Mouse (Mus musculus): Measurements from ENCODE around the gene Dip2c. TPM values are rescaled to one million over a fixed set of nuclear protein-coding genes. Genes with fewer than 3 reads are reported as not detected.

The Dip2c gene
- polyA plus RNA-seq, 1 experiment from 2014 or later: 6.5 TPM

DNA sequence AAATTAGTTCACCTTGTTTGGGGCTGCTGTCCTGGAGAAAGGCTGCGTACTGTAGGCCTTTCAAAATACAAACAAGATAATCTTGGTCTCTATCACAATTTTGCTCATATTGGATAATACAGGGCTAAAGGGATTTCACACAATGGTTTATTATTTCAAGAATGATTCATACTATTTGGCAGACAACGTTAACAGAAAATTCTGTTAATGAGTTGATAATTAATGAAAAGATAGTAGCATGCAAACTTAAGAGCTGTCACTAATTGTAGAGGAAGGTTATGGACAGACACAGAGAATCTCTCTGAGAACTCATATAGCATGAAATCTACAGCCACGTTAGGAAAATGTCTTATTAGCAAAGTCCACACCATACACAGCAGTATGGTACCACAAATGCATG is 436.6 kb downstream of the Dip2c start:
- ATAC-seq (ENCODE audit: insufficient number of reproducible peaks, low FRiP score, low TSS enrichment, low read depth): no peak
- 90% methylated on average over 3 of the region's 3 CpGs for WGBS

DNA sequence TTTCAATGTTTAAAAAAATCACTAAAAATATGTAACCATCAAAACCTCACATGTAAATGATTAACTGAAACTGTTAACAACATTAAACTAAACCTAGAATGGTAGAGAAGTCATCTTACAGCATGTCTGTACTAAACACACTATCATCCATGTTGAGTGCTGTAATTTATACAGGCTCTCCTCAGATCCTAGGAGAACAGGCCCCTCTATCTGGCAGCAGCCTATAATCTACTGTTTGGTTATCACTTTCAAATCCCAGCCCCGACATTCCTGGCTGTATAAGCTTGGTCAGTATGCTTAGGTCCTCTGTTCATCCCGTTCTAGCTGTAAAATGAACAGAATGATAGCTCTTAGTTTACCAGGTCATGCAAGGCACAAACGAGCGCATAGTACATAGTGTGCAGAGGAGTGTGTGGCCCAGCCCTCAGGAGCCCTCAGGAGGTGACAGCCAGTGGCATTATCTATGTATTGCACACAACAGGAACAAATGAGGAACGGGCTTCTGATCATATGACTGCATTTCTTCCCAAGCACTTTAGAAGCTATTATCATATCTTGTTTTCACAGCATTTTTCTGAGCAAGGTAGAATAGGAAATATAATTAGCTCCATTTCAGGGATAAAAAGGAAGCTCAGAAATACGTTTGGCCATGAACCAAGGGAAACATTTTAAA is 437.3 kb downstream of the Dip2c start:
- H3K4me3 ChIP-seq: no peak overlapping the region
- no peak overlapping the region for H3K27ac ChIP-seq
- no peaks in the 10 kb centered on the region for H3K27me3 ChIP-seq
- H3K9ac ChIP-seq: no peak overlapping the region
- H3K4me2 ChIP-seq: no peak overlapping the region
- 85% methylated on average over 6 of the region's 6 CpGs for WGBS
- 0 out of 2 replicates have a peak, but pooled peaks cover 8% of the 10 kb centered on the region for H3K36me3 ChIP-seq
- peaks cover 5% of the 10 kb centered on the region; the same call in 1 of the 2 replicates for H3K4me1 ChIP-seq
- ATAC-seq (ENCODE audit: insufficient number of reproducible peaks, low FRiP score, low TSS enrichment, low read depth): no peak
- H3K9me3 ChIP-seq: no peaks in the 10 kb centered on the region

More for the DNA sequence above, 436.6 kb downstream of the Dip2c start:
- H3K27me3 ChIP-seq: no peaks in the 10 kb centered on the region
- H3K4me1 ChIP-seq: peaks cover 6% of the 10 kb centered on the region; the same call in 1 of the 2 replicates
- H3K9ac ChIP-seq: no peak overlapping the region
- no peaks in the 10 kb centered on the region for H3K9me3 ChIP-seq
- no peak overlapping the region for H3K4me3 ChIP-seq
- H3K27ac ChIP-seq: no peak overlapping the region
- H3K4me2 ChIP-seq: no peak overlapping the region
- 0 out of 2 replicates have a peak, but pooled peaks cover 8% of the 10 kb centered on the region for H3K36me3 ChIP-seq

DNA sequence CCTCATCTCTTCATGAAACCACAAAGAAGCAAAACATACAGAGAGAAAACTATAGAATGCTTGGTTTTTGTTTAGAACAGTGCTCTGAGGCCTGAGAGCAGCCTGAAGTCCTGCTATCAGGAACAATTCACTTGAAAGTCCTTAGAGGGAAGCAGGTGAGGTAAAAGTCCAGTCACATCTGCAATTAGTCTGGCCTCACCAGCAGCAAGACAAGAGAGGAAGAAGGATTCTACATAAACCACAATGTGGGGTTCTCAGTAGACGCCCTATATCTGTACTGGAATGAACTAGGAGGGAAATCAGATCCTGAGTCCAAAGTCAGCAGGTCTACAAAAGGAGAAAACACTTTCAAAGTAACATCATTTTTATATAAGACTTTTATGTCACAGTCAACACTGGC is 438.9 kb downstream of the Dip2c start:
- H3K4me1 ChIP-seq: no peaks in the 10 kb centered on the region
- H3K9ac ChIP-seq: no peak overlapping the region
- no peak overlapping the region for H3K4me2 ChIP-seq
- H3K9me3 ChIP-seq: no peaks in the 10 kb centered on the region
- WGBS: 91% methylated on average over 1 of the region's 1 CpGs
- ATAC-seq (ENCODE audit: insufficient number of reproducible peaks, low FRiP score, low TSS enrichment, low read depth): no peak
- H3K27me3 ChIP-seq: no peaks in the 10 kb centered on the region
- peaks cover 10% of the 10 kb centered on the region; the same call in 1 of the 2 replicates for H3K36me3 ChIP-seq
- H3K4me3 ChIP-seq: no peak overlapping the region
- no peak overlapping the region for H3K27ac ChIP-seq

Other genes starting within 250 kb of the Dip2c start
- 27.8 and 30.3 TPM in 2 replicates for gene Larp4b, start 182.6 kb upstream of the Dip2c start, polyA plus RNA-seq (2015; fragmentation: Nextera tagmentation; extraction: Ambion mirVana)

Measured in limb, embryonic 15.5 days (tissue).